Mouse (Mus musculus) heart, postnatal 10 days (tissue): ENCODE measurements around the gene Dagla. TPM values are rescaled to one million over a fixed set of nuclear protein-coding genes. Genes with fewer than 3 reads are reported as not detected.
A peak's percentile ranks its signal among the peaks of the same experiment; 100 is the strongest.

Experiments
- DNase-seq, 2 experiments: peaks; one replicate each; pipeline ENCODE4 v3.0.0; 2021
- intact Hi-C: fragments of 180-260 bp; cut with DNase I; formaldehyde crosslinking; loops from one replicate; pipeline ENCODE4 v1.15.1; 2025
- total RNA-seq, 2 experiments: library from RNA; stranded (reverse); gene quantifications; 2 replicates each; pipeline ENCODE4 v1.2.3; 2021

Gene Dagla
- total RNA-seq, 2 experiments from 2014 or later = 4.1 to 4.5 TPM

GRCm38 (mm10) chr19:10312072-10312471 lies 7.4 kb upstream of the Dagla start:
- DNase-seq = no peak
- intact Hi-C loops = no loop called here

DNA sequence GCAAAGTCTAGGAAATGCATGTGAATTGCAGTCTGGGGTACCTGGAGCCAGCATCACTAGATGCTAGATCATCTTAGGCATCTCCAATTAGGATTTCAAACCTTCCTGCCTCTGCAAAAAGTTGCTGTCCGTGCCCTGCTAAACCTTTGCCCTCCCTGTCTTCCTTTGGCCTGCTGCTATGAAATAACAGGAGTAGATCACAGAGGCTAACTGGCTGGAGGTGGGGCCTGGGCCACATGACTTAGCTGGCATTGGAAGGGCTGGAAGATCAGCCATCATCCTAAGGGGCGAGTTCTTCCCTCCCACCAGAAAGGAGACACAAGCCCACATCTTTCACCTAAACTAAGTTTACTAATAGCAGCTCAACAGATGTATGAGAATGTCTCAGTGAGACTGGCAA lies 4.3 kb upstream of the Dagla start:
- intact Hi-C loops = no loop called here
- DNase-seq = no peak

- no peak for DNase-seq
These were observed 3.3 kb upstream of the Dagla start for GRCm38 (mm10) chr19:10307941-10308340.

GRCm38 (mm10) chr19:10307351-10307750 lies 2.7 kb upstream of the Dagla start:
- no peak for DNase-seq
- intact Hi-C loops = no loop called here

More at GRCm38 (mm10) chr19:10307941-10308340, 3.3 kb upstream of the Dagla start:
- intact Hi-C loops = no loop called here

GRCm38 (mm10) chr19:10306521-10307243 lies 2.0 kb upstream of the Dagla start:
- no peak for DNase-seq
- intact Hi-C loops = no loop called here

GRCm38 (mm10) chr19:10305640-10306039 lies 963 bp upstream of the Dagla start:
- no peak for DNase-seq
- intact Hi-C loops = loop anchor here (1.0 to 2.0 kb wide), 2 partner anchors 39 to 47 kb away; no protein-coding TSS in a partner anchor

GRCm38 (mm10) chr19:10304395-10304794 lies 282 bp downstream of the Dagla start:
- intact Hi-C loops = loop anchor here (2.0 kb wide), 1 partner anchor 46 kb away; no protein-coding TSS in a partner anchor
- DNase-seq = no peak

DNA sequence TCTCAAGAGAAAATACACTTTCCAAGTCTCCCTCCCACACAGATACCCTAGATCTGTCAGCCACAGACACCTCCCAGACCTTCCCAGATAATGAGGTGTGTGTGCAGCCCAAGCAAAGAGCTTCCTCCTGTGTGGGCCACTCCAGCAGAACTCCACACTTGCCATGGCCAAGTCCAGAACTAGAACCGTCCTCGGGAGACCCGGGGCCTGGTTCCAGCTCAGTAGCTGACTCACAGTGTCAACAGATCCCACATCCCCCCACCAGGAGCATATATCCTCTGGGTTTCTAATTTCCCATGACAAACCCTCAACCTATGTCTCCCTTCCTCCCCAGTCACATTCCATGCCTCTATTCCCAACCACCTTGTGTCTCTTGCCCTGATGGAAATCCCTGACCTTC lies 1.8 kb downstream of the Dagla start:
- DNase-seq = peak in 1 of 2 experiments; percentile 29
- intact Hi-C loops = no loop called here

- intact Hi-C loops = no loop called here
These were observed 2.8 kb downstream of the Dagla start for GRCm38 (mm10) chr19:10301866-10302356.

DNA sequence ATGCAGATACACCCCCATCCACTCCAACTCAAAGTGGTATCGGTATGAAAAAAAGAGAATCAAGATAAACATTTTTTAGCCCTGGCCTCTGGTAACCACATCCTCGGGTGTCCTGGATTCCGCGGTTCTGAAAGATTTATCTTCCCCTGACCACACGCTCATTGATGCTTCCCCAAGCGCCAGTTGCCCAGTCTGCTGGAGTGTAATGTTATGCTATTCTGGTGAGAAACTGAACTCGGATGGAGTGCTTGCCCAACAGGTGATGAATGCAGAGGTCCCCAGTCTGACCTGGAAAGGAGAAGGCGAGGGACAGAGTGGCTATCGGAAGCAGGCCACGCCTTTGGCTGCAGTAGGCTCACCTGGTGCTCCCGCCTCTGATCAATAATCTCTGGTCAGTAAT lies 3.4 kb downstream of the Dagla start:
- DNase-seq = no peak
- intact Hi-C loops = no loop called here

More at GRCm38 (mm10) chr19:10301866-10302356, 2.8 kb downstream of the Dagla start:
- no peak for DNase-seq

- no peak for DNase-seq
- intact Hi-C loops = no loop called here
These were observed 3.9 kb downstream of the Dagla start for GRCm38 (mm10) chr19:10300809-10301208.

- DNase-seq = no peak
- intact Hi-C loops = no loop called here
These were observed 6.4 kb downstream of the Dagla start for GRCm38 (mm10) chr19:10298268-10298667.

GRCm38 (mm10) chr19:10297041-10297503 lies 7.6 kb downstream of the Dagla start:
- intact Hi-C loops = no loop called here
- DNase-seq = peak; percentile 80 to 81

DNA sequence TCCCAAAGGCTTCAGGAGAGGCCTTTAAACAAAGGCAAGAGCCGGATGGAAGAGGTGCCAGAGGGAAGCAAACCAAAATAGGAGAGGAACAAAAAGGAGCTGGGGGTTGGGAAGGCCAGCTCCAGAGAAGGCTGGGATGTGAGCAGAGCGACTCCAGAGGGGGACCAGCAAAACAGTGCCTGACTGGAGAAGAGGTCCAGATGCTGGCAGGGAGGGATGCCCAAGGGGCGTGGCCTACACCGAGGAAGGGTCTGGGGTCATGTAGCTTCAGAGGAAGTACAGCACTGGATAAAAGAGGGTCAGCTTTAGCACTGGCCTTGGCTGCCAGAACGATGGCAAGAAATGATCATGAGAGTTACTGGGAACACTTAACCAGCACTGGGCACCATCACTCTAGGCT lies 8.4 kb downstream of the Dagla start:
- intact Hi-C loops = no loop called here
- peak; percentile 58 to 63 for DNase-seq

DNA sequence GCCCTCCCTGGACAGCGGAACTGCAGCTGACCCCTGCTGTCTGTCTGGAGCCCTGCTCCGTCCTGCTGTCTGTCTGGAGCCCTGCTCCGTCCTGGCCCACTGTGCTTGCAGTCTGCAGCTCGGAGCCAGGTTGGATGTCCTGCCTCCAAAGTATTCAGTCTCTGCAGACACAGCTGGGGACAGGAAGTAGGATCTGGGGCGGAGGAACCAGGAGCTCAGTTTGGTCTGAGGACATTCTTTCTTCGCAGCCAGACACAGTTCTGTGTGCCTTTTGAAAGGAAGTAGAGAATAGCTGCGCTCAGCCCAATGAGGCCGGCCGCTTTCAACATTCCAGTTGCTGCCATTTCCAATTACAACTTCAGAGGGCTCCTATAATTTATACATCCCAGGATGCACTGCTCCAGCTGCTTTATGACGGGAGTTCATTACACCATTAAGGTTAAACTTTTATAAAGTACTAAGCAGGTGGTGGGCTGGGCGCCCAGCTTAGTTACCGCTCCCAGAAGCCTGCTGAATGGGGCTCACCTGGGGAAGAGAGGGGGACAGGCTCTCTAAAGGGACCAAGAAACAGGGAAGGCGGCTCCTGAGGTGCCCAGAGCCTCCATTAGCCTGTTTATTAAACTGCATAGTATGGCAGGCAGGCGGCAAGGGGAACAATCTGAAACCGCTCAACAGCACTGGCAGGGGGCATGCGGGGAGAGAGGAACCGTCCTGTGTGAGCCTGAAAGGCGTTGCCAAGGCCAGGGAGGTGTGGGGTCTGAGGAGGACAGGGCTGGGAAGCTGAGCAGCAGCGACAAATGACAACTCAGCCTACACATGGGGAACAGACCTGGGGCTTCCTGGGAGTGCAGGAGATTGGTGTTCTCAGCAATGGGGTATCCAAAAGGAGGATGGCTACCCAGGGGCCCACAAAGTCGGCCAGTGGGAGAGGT lies 9.8 kb downstream of the Dagla start:
- DNase-seq = peak; percentile 65 to 72
- intact Hi-C loops = no loop called here

DNA sequence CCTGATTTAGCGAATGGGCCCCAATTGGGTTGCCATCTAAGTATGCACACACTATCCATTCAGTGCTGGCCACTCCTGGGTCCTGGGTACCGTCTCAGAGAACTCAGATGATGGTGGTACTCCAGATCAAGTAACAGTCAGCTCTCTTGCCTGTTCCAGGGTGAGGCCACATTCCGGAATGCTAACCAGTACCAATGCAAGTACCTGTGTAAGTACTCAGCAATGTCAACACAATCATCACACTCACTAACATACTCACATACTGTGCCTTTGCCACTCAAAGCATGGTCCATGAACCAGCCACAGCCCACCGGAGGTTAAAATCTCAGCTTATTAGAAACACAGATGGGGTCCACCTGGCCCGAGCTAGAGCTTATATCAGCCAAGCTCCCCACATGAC lies 10.7 kb downstream of the Dagla start:
- intact Hi-C loops = no loop called here
- DNase-seq = no peak

DNA sequence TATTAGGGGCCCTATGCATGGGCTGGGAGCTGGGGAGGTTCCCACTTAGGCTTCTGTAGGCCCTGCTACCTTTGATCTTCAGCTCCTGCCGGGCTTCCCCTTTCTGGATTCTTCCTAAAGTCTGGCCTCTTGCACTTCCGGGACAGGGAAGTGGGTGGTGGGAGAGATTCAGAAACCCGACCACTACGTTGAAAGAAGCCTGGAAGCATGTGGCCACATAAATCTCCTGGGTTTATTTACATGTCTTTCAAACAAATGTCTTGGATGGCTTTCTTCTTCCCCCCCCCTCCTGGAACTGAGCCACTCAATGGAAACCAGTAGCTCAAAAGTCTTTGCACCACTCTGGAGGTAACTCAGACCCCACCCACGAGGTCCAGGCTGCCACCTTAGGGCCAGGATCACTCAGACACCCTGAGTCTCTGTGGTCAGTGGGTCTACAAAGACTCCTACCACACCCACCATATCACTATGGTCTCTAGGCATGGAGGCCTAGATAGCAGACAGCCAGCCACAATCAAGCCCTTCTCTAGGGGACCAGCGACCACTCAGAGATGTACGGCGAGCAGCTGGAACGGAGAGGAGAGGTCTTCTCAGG lies 12.7 kb downstream of the Dagla start:
- intact Hi-C loops = no loop called here
- DNase-seq = peak in 1 of 2 experiments; percentile 24

DNA sequence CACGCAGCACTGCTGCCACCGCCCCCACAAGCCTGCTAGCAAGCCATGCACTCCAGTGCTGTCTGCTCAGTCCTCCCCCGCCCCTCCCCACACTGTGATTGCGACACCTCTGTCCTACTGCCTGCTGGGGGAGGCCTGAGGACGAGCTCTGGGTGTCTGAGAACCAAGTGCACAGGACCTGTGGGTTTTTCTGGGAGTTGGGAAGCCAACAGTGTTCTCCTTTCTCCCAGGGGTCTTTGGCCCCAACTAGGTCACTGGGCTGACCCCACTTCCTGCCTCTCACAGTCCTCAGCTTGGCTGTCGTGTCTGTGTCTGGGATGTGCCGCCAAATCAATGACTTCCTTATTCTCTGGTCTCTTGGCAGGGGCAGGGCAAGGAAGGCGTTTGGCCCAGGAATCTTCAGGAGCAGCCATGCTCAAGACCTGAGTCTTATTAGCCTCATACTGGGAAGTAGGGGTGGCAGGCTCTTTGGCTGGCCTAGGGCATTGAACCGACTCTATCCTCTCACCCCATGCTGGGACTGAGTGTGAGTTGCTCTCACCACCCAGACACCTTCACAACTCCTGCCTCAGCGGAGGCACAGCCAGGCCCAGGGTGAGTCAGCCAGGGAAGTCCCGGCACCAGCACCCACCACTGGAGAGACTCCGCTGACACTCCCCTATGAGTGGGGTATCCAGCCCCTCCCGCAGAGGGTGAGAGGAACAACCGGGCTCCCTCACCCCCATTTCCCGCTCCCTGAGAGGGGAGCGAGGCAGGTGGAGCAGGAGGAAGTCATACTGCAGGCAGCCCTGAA lies 14.3 kb downstream of the Dagla start:
- DNase-seq = peak; percentile 43 to 61
- intact Hi-C loops = no loop called here

- intact Hi-C loops = no loop called here
These were observed 15.0 kb downstream of the Dagla start for GRCm38 (mm10) chr19:10289609-10290150.

More at GRCm38 (mm10) chr19:10289609-10290150, 15.0 kb downstream of the Dagla start:
- DNase-seq = no peak
